Mouse (Mus musculus): ENCODE measurements around the gene Dusp10. TPM values are rescaled to one million over a fixed set of nuclear protein-coding genes. Genes with fewer than 3 reads are reported as not detected.

Gene Dusp10
- polyA plus RNA-seq, 1 experiment from 2014 or later, result 6.8 TPM

DNA sequence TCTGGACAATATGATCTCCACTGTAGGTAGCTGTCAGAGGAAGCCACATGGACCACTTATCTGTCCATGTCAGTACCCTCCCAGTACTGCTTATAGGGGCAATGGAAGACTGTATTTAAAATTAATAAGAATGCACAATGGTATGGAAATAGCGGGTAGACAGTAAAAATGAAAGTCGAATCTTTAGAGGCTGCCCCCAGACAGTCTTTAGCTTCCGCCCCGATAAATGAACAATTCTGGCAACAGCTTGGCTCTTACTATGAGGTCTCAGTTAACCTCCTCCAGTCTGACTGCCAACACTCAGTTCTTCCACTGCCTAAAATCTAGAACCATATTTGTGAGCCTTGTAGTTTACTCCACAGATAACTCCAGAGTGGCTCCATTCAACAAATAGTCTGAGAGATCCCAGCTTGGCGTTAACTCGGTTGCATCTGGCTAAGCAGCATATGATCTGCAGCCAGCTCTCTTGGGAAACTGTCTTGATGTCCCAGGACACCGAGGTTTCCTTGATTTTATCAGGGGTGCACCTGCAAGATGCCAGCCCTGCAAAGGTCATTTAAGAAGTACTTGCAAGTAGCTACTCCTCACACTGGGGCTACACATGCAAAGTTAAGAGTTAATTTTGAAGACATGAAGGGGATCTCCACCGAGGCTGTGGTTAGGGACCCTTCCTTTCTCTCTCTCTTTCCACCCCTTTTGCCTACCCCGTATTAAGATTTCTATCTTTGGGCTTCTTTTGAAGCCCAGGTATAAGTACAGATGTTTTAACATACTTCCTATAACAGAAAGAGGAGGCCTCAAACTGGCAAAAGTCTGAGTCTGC, 88.0 kb downstream of the Dusp10 start:
- no peak overlapping the region for H3K4me2 ChIP-seq (ENCODE audit: low read depth, low read length)

DNA sequence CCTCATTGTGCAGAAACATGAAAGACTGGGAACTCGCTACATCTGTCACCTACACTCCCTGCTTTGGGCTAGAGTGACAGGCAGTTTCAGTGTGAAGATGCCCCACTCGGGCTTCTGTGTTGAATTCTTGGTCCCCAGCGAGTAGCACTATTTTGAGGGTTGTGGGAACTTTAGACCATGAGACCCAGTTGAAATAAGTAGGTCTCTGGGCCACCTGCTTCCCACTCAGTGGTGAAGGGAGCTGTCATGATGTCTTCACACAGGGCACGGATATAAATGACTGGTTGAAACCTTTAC, 88.6 kb downstream of the Dusp10 start:
- H3K4me2 ChIP-seq (ENCODE audit: low read depth, low read length), result no peak overlapping the region
- no peak overlapping the region for H3K4me3 ChIP-seq (ENCODE audit: low read length)
- H3K9me3 ChIP-seq (ENCODE audit: control insufficient read depth, low read length), result no peaks in the 10 kb centered on the region
- H3K27me3 ChIP-seq (ENCODE audit: control insufficient read depth, insufficient read depth, low read depth, low read length), result no peaks in the 10 kb centered on the region
- H3K36me3 ChIP-seq (ENCODE audit: control insufficient read depth, insufficient read depth, low read length), result no peaks in the 10 kb centered on the region
- 72% methylated on average over 4 of the region's 4 CpGs for WGBS
- no peaks in the 10 kb centered on the region for H3K4me1 ChIP-seq (replicated peaks; ENCODE audit: control insufficient read depth, insufficient read depth, low read length)
- no peak overlapping the region for H3K27ac ChIP-seq (ENCODE audit: low read length)
- no peak for ATAC-seq (ENCODE audit: low read depth)
- H3K9ac ChIP-seq (ENCODE audit: low read length), result no peak overlapping the region

More for the DNA sequence above, 88.0 kb downstream of the Dusp10 start:
- Histone ChIP-seq H3K36me3 (ENCODE audit: control insufficient read depth, insufficient read depth, low read length) (no peaks in the 10 kb centered on the region), H3K9me3 (ENCODE audit: control insufficient read depth, low read length) (no peaks in the 10 kb centered on the region), H3K4me3 (ENCODE audit: low read length) (no peak overlapping the region), H3K9ac (ENCODE audit: low read length) (no peak overlapping the region), H3K4me1 (replicated peaks; ENCODE audit: control insufficient read depth, insufficient read depth, low read length) (no peaks in the 10 kb centered on the region), H3K27ac (ENCODE audit: low read length) (no peak overlapping the region), H3K27me3 (ENCODE audit: control insufficient read depth, insufficient read depth, low read depth, low read length) (no peaks in the 10 kb centered on the region)
- no peak for ATAC-seq (ENCODE audit: low read depth)
- WGBS, result 82% methylated on average over 9 of the region's 9 CpGs

DNA sequence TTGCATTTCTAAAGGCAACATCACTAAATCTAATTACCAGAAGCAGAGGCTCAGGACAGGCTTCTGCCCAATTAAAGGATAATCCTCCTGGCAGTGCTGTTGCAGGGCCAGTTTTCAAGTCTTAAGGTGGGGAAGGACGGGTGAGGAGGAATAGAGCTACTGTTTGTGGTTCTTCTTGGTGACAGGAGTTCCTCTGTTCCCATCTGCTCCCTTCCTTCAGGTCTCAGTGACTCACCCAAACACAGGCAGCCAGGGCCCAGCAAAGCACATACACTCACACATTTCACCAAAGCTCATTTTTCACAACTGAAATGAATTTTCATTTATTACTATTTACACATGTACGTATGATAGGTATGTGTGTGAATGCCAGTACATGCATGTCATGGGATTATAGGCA, 93.7 kb downstream of the Dusp10 start:
- ATAC-seq (ENCODE audit: low read depth), result no peak
- 60% methylated on average over 2 of the region's 2 CpGs for WGBS
- Histone ChIP-seq H3K4me3 (ENCODE audit: low read length) (no peak overlapping the region), H3K36me3 (ENCODE audit: control insufficient read depth, insufficient read depth, low read length) (no peaks in the 10 kb centered on the region), H3K27ac (ENCODE audit: low read length) (no peak overlapping the region), H3K4me1 (replicated peaks; ENCODE audit: control insufficient read depth, insufficient read depth, low read length) (no peaks in the 10 kb centered on the region), H3K9ac (ENCODE audit: low read length) (no peak overlapping the region), H3K27me3 (ENCODE audit: control insufficient read depth, insufficient read depth, low read depth, low read length) (no peaks in the 10 kb centered on the region), H3K4me2 (ENCODE audit: low read depth, low read length) (no peak overlapping the region), H3K9me3 (ENCODE audit: control insufficient read depth, low read length) (no peaks in the 10 kb centered on the region)

DNA sequence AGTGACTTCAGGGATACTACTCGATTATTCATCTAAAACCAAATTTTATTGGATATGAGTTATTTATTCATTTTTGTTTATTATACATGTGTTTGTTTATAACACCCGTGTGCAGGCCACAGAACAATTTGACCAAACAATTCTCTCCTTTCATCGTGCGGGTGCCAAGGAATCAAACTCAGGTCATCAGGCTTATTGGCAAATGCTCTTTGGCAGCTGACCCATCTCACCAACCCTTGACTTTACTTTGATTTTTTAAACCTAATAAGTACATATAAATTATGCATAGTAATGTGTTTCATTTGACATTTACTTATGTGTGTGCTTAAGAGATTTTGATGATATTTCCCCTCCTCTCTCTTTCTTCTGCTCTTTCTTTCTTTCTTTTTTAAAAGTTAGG, 94.3 kb downstream of the Dusp10 start:
- no peak overlapping the region for H3K9ac ChIP-seq (ENCODE audit: low read length)
- no peak for ATAC-seq (ENCODE audit: low read depth)
- no peak overlapping the region for H3K27ac ChIP-seq (ENCODE audit: low read length)
- H3K4me1 ChIP-seq (replicated peaks; ENCODE audit: control insufficient read depth, insufficient read depth, low read length), result no peaks in the 10 kb centered on the region
- no peak overlapping the region for H3K4me3 ChIP-seq (ENCODE audit: low read length)
- H3K9me3 ChIP-seq (ENCODE audit: control insufficient read depth, low read length), result no peaks in the 10 kb centered on the region
- no peak overlapping the region for H3K4me2 ChIP-seq (ENCODE audit: low read depth, low read length)
- H3K27me3 ChIP-seq (ENCODE audit: control insufficient read depth, insufficient read depth, low read depth, low read length), result no peaks in the 10 kb centered on the region
- H3K36me3 ChIP-seq (ENCODE audit: control insufficient read depth, insufficient read depth, low read length), result no peaks in the 10 kb centered on the region
- 57% methylated on average over 4 of the region's 4 CpGs for WGBS

DNA sequence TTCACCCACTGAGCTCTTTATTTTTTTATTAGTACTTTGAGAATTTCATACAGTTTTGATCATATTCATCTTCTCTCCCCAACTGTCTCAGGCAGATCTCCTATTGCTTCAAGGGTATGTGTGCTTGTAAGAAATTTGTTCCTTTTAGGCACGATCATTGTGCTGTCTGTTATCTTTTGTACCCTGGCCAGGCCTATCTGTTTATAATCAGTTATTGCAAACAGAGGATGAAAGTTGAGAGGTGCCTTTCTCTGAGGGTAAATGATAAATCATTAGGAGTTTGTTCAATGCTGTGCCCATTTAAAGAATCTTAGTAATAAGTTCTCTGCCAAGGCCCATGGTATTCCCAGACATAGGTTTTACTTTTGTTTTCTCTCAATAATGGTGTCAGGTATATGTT, 95.2 kb downstream of the Dusp10 start:
- no peaks in the 10 kb centered on the region for H3K9me3 ChIP-seq (ENCODE audit: control insufficient read depth, low read length)
- 29% methylated on average over 1 of the region's 1 CpGs for WGBS
- no peak overlapping the region for H3K4me2 ChIP-seq (ENCODE audit: low read depth, low read length)
- no peak for ATAC-seq (ENCODE audit: low read depth)
- no peaks in the 10 kb centered on the region for H3K36me3 ChIP-seq (ENCODE audit: control insufficient read depth, insufficient read depth, low read length)
- no peaks in the 10 kb centered on the region for H3K27me3 ChIP-seq (ENCODE audit: control insufficient read depth, insufficient read depth, low read depth, low read length)
- H3K4me3 ChIP-seq (ENCODE audit: low read length), result no peak overlapping the region
- no peak overlapping the region for H3K9ac ChIP-seq (ENCODE audit: low read length)
- H3K27ac ChIP-seq (ENCODE audit: low read length), result no peak overlapping the region
- no peaks in the 10 kb centered on the region for H3K4me1 ChIP-seq (replicated peaks; ENCODE audit: control insufficient read depth, insufficient read depth, low read length)

DNA sequence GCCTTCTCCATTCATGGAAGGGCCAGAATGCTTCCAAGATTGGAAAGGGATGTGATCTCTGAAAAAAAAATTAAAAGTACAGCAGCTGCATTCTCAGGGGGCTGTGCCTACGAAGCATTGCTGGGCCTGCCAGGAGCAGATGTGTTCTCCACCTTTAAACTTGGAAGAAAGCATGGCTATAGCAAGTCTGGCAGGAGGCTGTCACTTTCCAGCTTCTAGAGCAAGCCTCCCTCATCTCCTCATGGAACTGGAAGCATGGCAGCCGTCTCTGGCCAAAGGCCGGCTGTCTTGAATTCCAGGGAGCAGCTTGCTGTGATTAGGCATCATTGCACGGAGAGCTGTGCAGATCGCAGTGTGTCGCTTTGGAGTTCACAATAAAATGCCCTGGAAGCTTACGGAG, 104.5 kb downstream of the Dusp10 start:
- no peak overlapping the region for H3K27ac ChIP-seq (ENCODE audit: low read length)
- no peak for ATAC-seq (ENCODE audit: low read depth)
- WGBS, result 69% methylated on average over 7 of the region's 7 CpGs
- H3K36me3 ChIP-seq (ENCODE audit: control insufficient read depth, insufficient read depth, low read length), result no peaks in the 10 kb centered on the region
- no peak overlapping the region for H3K4me3 ChIP-seq (ENCODE audit: low read length)
- H3K4me2 ChIP-seq (ENCODE audit: low read depth, low read length), result no peak overlapping the region
- H3K9me3 ChIP-seq (ENCODE audit: control insufficient read depth, low read length), result no peaks in the 10 kb centered on the region
- no peaks in the 10 kb centered on the region for H3K27me3 ChIP-seq (ENCODE audit: control insufficient read depth, insufficient read depth, low read depth, low read length)
- H3K4me1 ChIP-seq (replicated peaks; ENCODE audit: control insufficient read depth, insufficient read depth, low read length), result no peaks in the 10 kb centered on the region
- H3K9ac ChIP-seq (ENCODE audit: low read length), result no peak overlapping the region

DNA sequence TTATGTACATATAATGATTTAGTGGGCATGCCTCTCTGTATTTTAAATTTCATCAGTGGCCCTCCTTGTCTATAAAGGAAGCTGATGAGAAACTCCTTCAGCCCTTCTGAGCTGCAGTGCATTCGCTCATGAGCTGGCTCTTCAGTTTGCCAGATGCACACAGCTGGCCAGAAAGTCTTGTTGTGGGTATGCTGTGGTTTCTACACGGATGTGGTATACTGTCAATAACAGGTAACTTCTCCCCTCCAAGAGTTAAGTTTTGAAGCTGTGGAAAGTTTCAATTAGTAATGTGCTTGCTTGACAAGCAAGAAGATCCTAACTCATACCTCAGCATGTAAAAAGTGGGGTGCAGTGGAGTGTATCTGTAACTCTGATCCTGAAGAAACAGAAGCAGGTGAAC, 104.9 kb downstream of the Dusp10 start:
- Histone ChIP-seq H3K9ac (ENCODE audit: low read length) (no peak overlapping the region), H3K4me2 (ENCODE audit: low read depth, low read length) (no peak overlapping the region), H3K9me3 (ENCODE audit: control insufficient read depth, low read length) (no peaks in the 10 kb centered on the region), H3K27ac (ENCODE audit: low read length) (no peak overlapping the region), H3K4me3 (ENCODE audit: low read length) (no peak overlapping the region), H3K27me3 (ENCODE audit: control insufficient read depth, insufficient read depth, low read depth, low read length) (no peaks in the 10 kb centered on the region), H3K36me3 (ENCODE audit: control insufficient read depth, insufficient read depth, low read length) (no peaks in the 10 kb centered on the region), H3K4me1 (replicated peaks; ENCODE audit: control insufficient read depth, insufficient read depth, low read length) (no peaks in the 10 kb centered on the region)
- ATAC-seq (ENCODE audit: low read depth), result no peak
- WGBS, result 75% methylated on average over 2 of the region's 2 CpGs

DNA sequence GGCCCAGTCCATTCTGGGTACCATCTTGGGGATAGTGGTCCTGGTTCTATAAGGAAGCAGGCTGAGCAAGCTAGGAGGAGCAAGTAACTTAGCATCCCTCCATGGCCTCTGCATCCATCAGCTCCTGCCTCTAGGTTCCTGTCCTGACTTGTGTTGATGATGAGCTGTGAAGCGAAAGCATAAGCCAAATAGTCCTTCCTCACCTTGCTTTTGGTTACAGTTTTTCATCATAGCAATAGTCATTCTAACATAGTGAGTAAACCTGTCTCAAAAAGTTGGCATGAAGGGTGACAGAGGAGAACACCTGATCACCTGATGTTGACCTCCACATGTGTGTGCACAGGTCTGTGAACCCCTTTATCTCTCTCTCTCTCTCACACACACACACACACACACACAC, 105.5 kb downstream of the Dusp10 start:
- Histone ChIP-seq H3K36me3 (ENCODE audit: control insufficient read depth, insufficient read depth, low read length) (no peaks in the 10 kb centered on the region), H3K4me3 (ENCODE audit: low read length) (no peak overlapping the region), H3K4me2 (ENCODE audit: low read depth, low read length) (no peak overlapping the region), H3K9me3 (ENCODE audit: control insufficient read depth, low read length) (no peaks in the 10 kb centered on the region), H3K9ac (ENCODE audit: low read length) (no peak overlapping the region), H3K27me3 (ENCODE audit: control insufficient read depth, insufficient read depth, low read depth, low read length) (no peaks in the 10 kb centered on the region), H3K4me1 (replicated peaks; ENCODE audit: control insufficient read depth, insufficient read depth, low read length) (no peaks in the 10 kb centered on the region), H3K27ac (ENCODE audit: low read length) (no peak overlapping the region)
- 81% methylated on average over 1 of the region's 1 CpGs for WGBS
- ATAC-seq (ENCODE audit: low read depth), result no peak
